Comparison of ENCODE assay signal across 15 mouse cellular contexts in genomic region chr9:45694256-45694655, GRCm38 (mm10).
DNase-seq lines count a peak whose midpoint lies in the region; ATAC-seq lines count a peak whose summit lies in the region.
"Had no signal": no experiment of that assay in that cellular context is flagged by ENCODE, and none has a peak within 500 bp of the region (broad histone marks: within the 10 kb centered on the region; RNA-seq: fewer than 3 reads in every experiment).

No protein-coding gene starts in this region.

- peak overlapping the region; percentile 30; the same call in 1 of the 2 replicates for H3K9ac ChIP-seq in forebrain, embryonic 16.5 days (replicated peaks; ENCODE audit: low read depth, low read length)
- H3K9ac ChIP-seq: heart, embryonic 15.5 days; liver, embryonic 14.5 days; stomach, embryonic 15.5 days had no signal

- H3K9me3 ChIP-seq in forebrain, embryonic 16.5 days (ENCODE audit: control insufficient read depth, low read length) = no peaks in the 10 kb centered on the region
- H3K9me3 ChIP-seq: heart, embryonic 15.5 days; stomach, embryonic 15.5 days had no signal

- no peak for ATAC-seq in forebrain, embryonic 16.5 days
- peak; percentile 40; the same call in 1 of the 2 replicates for ATAC-seq in megakaryocyte-erythroid progenitor cell, adult 5-6 weeks (replicated peaks; ENCODE audit: low FRiP score, low TSS enrichment, poor library complexity, severe bottlenecking)

- peak overlapping the region; percentile 86 for H3K27ac ChIP-seq in forebrain, embryonic 16.5 days (ENCODE audit: low read length)
- H3K27ac ChIP-seq: heart, embryonic 15.5 days; liver, embryonic 14.5 days; stomach, embryonic 15.5 days had no signal

- 0% methylated on average over 2 of the region's 2 CpGs for WGBS in forebrain, embryonic 16.5 days

- no peaks in the 10 kb centered on the region for H3K27me3 ChIP-seq in forebrain, embryonic 16.5 days (replicated peaks; ENCODE audit: control insufficient read depth, insufficient read depth, low read length)
- H3K27me3 ChIP-seq: heart, embryonic 15.5 days; stomach, embryonic 15.5 days had no signal

- no peak overlapping the region for H3K4me3 ChIP-seq in forebrain, embryonic 16.5 days (replicated peaks; ENCODE audit: low read length)
- H3K4me3 ChIP-seq: heart, embryonic 15.5 days; stomach, embryonic 15.5 days had no signal

- peak; percentile 43 for DNase-seq in retina, embryonic 14.5 days (ENCODE audit: low spot score)
- DNase-seq in retina, postnatal 1 day = no peak
- DNase-seq in right cerebral cortex, postnatal 36 days (ENCODE audit: low spot score in 2 of 2) = no peak
- no peak for DNase-seq in frontal cortex, adult 2 months (ENCODE audit: extremely low spot score in 1 of 2, low spot score in 1 of 2)
- DNase-seq in thymus, postnatal 36 days = no peak
- no peak for DNase-seq in urinary bladder, postnatal 4 days (ENCODE audit: low spot score in 2 of 2)
- DNase-seq: gastrocnemius, postnatal 10 days; kidney, adult 18-20 months; lung, postnatal 36 days; right cerebral cortex, postnatal 25 days had no signal

- H3K36me3 ChIP-seq in forebrain, embryonic 16.5 days (ENCODE audit: control insufficient read depth, insufficient read depth) = no peaks in the 10 kb centered on the region
- H3K36me3 ChIP-seq: heart, embryonic 15.5 days; stomach, embryonic 15.5 days had no signal

- H3K4me2 ChIP-seq in forebrain, embryonic 16.5 days (ENCODE audit: low read length) = no peak overlapping the region
- H3K4me2 ChIP-seq: heart, embryonic 15.5 days; stomach, embryonic 15.5 days had no signal

- peaks cover 19% of the 10 kb centered on the region for H3K4me1 ChIP-seq in forebrain, embryonic 16.5 days (replicated peaks; ENCODE audit: control insufficient read depth, insufficient read depth, low read length)
